Mouse (Mus musculus) stomach, postnatal 0 days (tissue): ENCODE measurements at regions not wholly inside any gene's neighbourhood (a gene's known extent, or its start where the extent isn't known, plus 50 kb on each side); places are given as distances from the start of the nearest gene placed in this dataset.

Experiments
- ATAC-seq: fragments of 200-750 bp; cut with Nextera tagmentation; 2 replicates; pipeline ENCODE4 v1.8.0; 2017; ENCODE audit not compliant: low FRiP score, low TSS enrichment
- DNase-seq: peaks from one replicate; pipeline ENCODE4 v3.0.0-alpha.2; 2016; ENCODE audit warnings: low spot score
- H3K27ac ChIP-seq: fragments of 300-500 bp; sonication (generic); replicated peaks from 2 replicates; pipeline ENCODE4 v1.5.1; 2014; ENCODE audit warnings: mild to moderate bottlenecking, control low read depth
- H3K27me3 ChIP-seq: fragments of 300-500 bp; sonication (generic); 2 replicates; pipeline ENCODE4 v1.6.1; 2014; ENCODE audit warnings: low read length; ENCODE audit not compliant: control insufficient read depth, insufficient read depth
- H3K36me3 ChIP-seq: fragments of 300-500 bp; sonication (generic); 2 replicates; pipeline ENCODE4 v1.6.1; 2014; ENCODE audit warnings: low read length, mixed read lengths; ENCODE audit not compliant: control insufficient read depth, insufficient read depth
- H3K4me1 ChIP-seq: fragments of 300-500 bp; sonication (generic); replicated peaks from 2 replicates; pipeline ENCODE4 v1.6.1; 2014; ENCODE audit warnings: antibody characterized with exemption; ENCODE audit not compliant: control insufficient read depth, insufficient read depth
- H3K4me2 ChIP-seq: fragments of 300-500 bp; sonication (generic); replicated peaks from 2 replicates; pipeline ENCODE4 v1.6.1; 2014; ENCODE audit warnings: low read depth, mild to moderate bottlenecking, control low read depth, moderate library complexity
- H3K4me3 ChIP-seq: fragments of 300-500 bp; sonication (generic); 2 replicates; pipeline ENCODE4 v1.5.1; 2014; ENCODE audit warnings: low read depth, low read length, control low read depth
- H3K9ac ChIP-seq: fragments of 300-500 bp; sonication (generic); 2 replicates; pipeline ENCODE4 v1.6.1; 2014; ENCODE audit warnings: mild to moderate bottlenecking, low read length, control low read depth, mixed read lengths
- H3K9me3 ChIP-seq: fragments of 300-500 bp; sonication (generic); 2 replicates; pipeline ENCODE4 v1.6.1; 2016; ENCODE audit warnings: low read length; ENCODE audit not compliant: control insufficient read depth
- CTCF ChIP-seq: IDR thresholded peaks from 2 replicates; pipeline ENCODE4 v1.5.1; 2016; ENCODE audit warnings: antibody characterized with exemption, low read depth, mild to moderate bottlenecking, moderate library complexity
- EP300 ChIP-seq: optimal IDR thresholded peaks from 2 replicates; pipeline ENCODE3; 2016; ENCODE audit warnings: antibody characterized with exemption
- WGBS: fragments of 180-500 bp; shearing (Covaris S2); extraction: QIAGEN DNeasy Blood & Tissue Kit; methylation state at CpG from one replicate; pipeline ENCODE4 v1.1.7; 2014; 5-methylcytosine and 5-hydroxymethylcytosine counted together

DNA sequence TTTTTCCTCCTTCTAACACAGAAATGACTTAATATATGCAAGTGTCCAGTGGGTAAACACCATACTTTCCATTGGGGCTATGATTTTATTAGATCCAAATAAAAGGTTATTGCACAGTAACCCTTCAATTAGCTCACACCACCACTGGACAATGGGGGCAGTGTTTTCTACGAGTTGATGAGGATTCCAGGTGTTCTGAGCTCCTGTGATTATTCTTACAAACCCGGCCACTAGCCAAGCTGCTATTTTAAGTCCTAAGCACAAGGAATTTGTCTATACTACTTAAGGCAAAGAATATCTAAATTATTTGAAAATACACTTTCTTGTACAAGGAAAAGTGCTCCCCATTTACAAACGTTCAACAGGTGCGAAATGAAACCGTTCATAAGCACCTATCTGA lies 2379.9 kb upstream of the Gm7489 start:
- WGBS = 70% methylated on average over 5 of the region's 5 CpGs
- H3K27ac ChIP-seq = no peak overlapping the region
- H3K9me3 ChIP-seq = no peaks in the 10 kb centered on the region
- DNase-seq = no peak
- no peaks in the 10 kb centered on the region for H3K36me3 ChIP-seq
- no peak overlapping the region for H3K4me2 ChIP-seq
- no peak overlapping the region for H3K4me3 ChIP-seq
- ATAC-seq = no peak
- no peak overlapping the region for H3K9ac ChIP-seq
- TF ChIP-seq EP300 (no peak), CTCF (no peak)
- no peaks in the 10 kb centered on the region for H3K4me1 ChIP-seq
- no peaks in the 10 kb centered on the region for H3K27me3 ChIP-seq

DNA sequence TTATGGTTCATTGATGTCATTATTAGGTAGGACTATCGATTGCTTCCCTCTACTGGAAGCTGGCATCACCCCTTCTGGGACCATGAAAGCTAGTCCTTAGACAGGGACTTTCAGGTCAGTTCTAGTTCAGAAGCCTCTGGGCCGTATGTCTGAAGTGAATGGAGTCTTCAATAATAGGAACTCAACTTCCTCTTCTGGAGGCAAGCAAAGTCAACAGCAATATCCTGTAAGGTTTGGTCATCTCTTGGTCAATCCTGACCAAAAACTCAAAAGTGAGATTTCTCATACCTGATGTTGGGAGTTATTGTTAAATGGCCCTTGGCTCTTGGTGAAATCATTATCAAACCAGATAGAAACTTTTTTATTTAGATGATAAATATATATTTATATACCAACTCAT lies 2377.6 kb upstream of the Gm7489 start:
- TF ChIP-seq EP300 = no peak
- TF ChIP-seq CTCF = no peak
- Histone ChIP-seq H3K9me3 (no peaks in the 10 kb centered on the region), H3K36me3 (no peaks in the 10 kb centered on the region), H3K4me1 (no peaks in the 10 kb centered on the region), H3K27me3 (no peaks in the 10 kb centered on the region), H3K4me3 (no peak overlapping the region), H3K4me2 (no peak overlapping the region), H3K9ac (no peak overlapping the region), H3K27ac (no peak overlapping the region)
- 86% methylated on average over 2 of the region's 2 CpGs for WGBS
- ATAC-seq (no peak), DNase-seq (no peak)

DNA sequence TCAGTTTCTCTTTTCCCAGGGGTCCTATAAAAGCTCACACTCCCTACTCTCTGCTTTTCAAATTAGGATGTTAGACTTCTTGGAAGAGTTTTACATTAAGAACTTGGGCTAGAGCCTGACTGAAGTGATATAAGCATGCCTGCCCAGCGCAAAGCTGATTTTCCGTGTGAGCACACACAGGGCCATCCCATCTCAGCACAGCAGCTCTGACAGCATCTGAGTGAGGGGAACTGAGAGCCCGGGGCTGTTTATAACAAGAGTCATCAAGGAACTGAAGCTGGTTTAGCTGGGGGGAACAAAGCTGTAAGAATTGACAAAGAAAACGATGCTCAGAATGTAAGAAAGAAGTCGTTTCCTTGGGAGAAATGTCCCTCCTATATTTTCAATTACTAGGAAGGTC lies 2373.4 kb upstream of the Gm7489 start:
- Histone ChIP-seq H3K4me1 (no peaks in the 10 kb centered on the region), H3K4me2 (no peak overlapping the region), H3K27me3 (no peaks in the 10 kb centered on the region), H3K4me3 (no peak overlapping the region), H3K36me3 (no peaks in the 10 kb centered on the region), H3K27ac (no peak overlapping the region), H3K9me3 (no peaks in the 10 kb centered on the region), H3K9ac (no peak overlapping the region)
- TF ChIP-seq CTCF (no peak), EP300 (no peak)
- no peak for DNase-seq
- WGBS = 58% methylated on average over 5 of the region's 5 CpGs
- ATAC-seq = no peak

DNA sequence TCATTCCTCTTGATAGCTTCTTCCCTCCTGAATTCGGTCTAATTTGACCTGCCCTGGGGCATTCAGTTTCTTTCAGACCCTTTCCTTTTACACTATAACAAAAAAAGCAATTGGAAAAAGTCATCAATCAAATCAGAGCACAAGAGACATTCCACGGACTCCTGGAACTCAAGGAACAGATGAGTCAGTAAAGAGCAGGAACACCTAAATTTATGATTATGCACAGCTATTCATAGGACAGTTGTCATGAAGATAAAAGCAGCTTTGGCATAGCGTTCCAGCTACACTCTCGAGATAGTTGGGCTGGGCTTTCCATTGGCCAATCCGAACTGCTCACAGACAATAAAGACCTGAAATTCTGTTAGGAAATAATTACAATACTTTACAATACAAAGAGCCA lies 2348.4 kb upstream of the Gm7489 start:
- Histone ChIP-seq H3K36me3 (no peaks in the 10 kb centered on the region), H3K27ac (no peak overlapping the region), H3K9ac (no peak overlapping the region), H3K27me3 (no peaks in the 10 kb centered on the region), H3K9me3 (no peaks in the 10 kb centered on the region), H3K4me1 (no peaks in the 10 kb centered on the region), H3K4me2 (no peak overlapping the region), H3K4me3 (no peak overlapping the region)
- 42% methylated on average over 5 of the region's 5 CpGs for WGBS
- ATAC-seq = no peak
- no peak for DNase-seq
- TF ChIP-seq EP300 = no peak
- no peak for TF ChIP-seq CTCF

DNA sequence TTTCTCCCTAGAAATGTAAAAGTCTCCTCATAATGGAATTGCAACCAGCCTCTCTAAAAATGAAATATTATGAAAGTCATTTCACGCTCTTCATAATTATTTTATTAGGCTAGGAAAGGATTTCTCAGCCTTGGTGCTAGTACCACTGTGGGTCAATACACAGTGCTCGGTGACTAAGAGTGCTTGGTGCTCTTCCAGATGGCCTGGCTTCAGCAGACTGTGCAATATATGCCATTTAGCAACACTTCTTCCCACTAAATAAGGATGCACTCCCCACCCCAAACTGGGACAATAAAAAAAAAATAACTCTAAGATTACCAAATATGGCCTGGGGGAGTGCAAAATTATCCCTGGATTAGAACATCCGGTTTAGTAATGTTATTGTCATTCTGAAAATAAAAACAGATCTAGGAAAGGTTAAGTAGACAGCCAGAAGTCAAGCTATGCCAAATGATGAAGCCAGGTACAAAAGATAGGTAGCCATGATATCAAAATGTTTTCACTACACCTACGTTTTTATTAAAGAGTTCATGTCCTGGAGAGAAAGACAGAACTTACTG lies 2333.4 kb upstream of the Gm7489 start:
- H3K27me3 ChIP-seq = no peaks in the 10 kb centered on the region
- H3K9ac ChIP-seq = no peak overlapping the region
- H3K36me3 ChIP-seq = no peaks in the 10 kb centered on the region
- no peak overlapping the region for H3K4me2 ChIP-seq
- no peaks in the 10 kb centered on the region for H3K4me1 ChIP-seq
- no peak overlapping the region for H3K4me3 ChIP-seq
- WGBS = 78% methylated on average over 4 of the region's 4 CpGs
- ATAC-seq = no peak
- H3K27ac ChIP-seq = no peak overlapping the region
- no peaks in the 10 kb centered on the region for H3K9me3 ChIP-seq
- TF ChIP-seq CTCF (no peak), EP300 (no peak)
- no peak for DNase-seq

DNA sequence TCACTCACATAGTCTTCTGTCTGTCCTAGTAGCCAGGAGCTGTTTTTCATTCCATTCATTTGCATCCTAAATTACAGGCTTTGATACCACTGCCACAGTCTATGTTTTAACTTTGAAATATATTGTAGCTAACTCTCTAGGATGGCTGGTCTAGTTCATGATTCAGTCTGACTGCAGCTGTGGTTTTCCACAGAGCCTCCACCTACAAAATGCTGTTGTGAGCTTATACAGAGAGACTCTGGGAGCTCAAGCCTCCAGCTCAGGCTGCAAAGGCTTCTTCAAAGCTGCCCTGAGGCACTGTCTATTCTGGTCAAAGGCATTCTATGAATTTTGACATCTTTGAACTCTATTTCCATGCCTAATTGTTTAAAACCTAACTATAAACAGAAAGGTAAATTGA lies 2326.5 kb upstream of the Gm7489 start:
- no peaks in the 10 kb centered on the region for H3K4me1 ChIP-seq
- DNase-seq (no peak), ATAC-seq (no peak)
- no peaks in the 10 kb centered on the region for H3K9me3 ChIP-seq
- no peak overlapping the region for H3K27ac ChIP-seq
- TF ChIP-seq EP300 = no peak
- no peak for TF ChIP-seq CTCF
- H3K36me3 ChIP-seq = no peaks in the 10 kb centered on the region
- no peak overlapping the region for H3K4me3 ChIP-seq
- no peak overlapping the region for H3K4me2 ChIP-seq
- H3K9ac ChIP-seq = no peak overlapping the region
- no peaks in the 10 kb centered on the region for H3K27me3 ChIP-seq
